Mouse (Mus musculus) layer of hippocampus, postnatal 10 days (tissue): Measurements from ENCODE around the gene Mrpl12. TPM values are rescaled to one million over a fixed set of nuclear protein-coding genes. Genes with fewer than 3 reads are reported as not detected.

ENCODE experiments used
- DNase-seq, 2 experiments: peaks; one replicate each; pipeline ENCODE4 v3.0.0; 2021; ENCODE audit warnings: low spot score in 2 of 2
- total RNA-seq, 2 experiments: library from RNA; stranded (reverse); gene quantifications; 2 replicates each; pipeline ENCODE4 v1.2.3; 2021

The Mrpl12 gene
- total RNA-seq, 2 experiments from 2014 or later, result 76.4 to 82.3 TPM

- no peak for DNase-seq
Observed at GRCm38 (mm10) chr11:120535145-120535544, 50.7 kb downstream of the Mrpl12 start.

- DNase-seq, result no peak
Observed at GRCm38 (mm10) chr11:120535804-120536203, 51.4 kb downstream of the Mrpl12 start.

- peak; percentile 47 to 50 for DNase-seq
Observed at GRCm38 (mm10) chr11:120538485-120538884, 54.1 kb downstream of the Mrpl12 start.

Other genes starting within 250 kb of the Mrpl12 start
- 1,000 to 10,000 TPM; 2,523 to 2,576 TPM for gene Actg1, start 136.1 kb upstream of the Mrpl12 start, total RNA-seq
- not detected for gene Fscn2, start 123.1 kb upstream of the Mrpl12 start, total RNA-seq
- gene Faap100, start 105.8 kb upstream of the Mrpl12 start, total RNA-seq, result 10 to 100 TPM; 58.8 to 62.0 TPM
- 10 to 100 TPM; 71.2 to 71.4 TPM for gene Nploc4, start 46.9 kb upstream of the Mrpl12 start, total RNA-seq
- gene Tspan10, start 42.0 kb upstream of the Mrpl12 start, total RNA-seq, result 10 to 100 TPM in 1 of 2 experiments, not detected in 1; 12.5 TPM
- gene Pde6g, start 31.1 kb upstream of the Mrpl12 start, total RNA-seq, result under 1 TPM; 0.20 to 0.41 TPM
- 10 to 100 TPM; 10.4 to 10.5 TPM for gene Oxld1, start 26.5 kb upstream of the Mrpl12 start, total RNA-seq
- 10 to 100 TPM; 26.5 to 27.8 TPM for gene Ccdc137, start 26.5 kb upstream of the Mrpl12 start, total RNA-seq
- gene Arl16, start 17.0 kb upstream of the Mrpl12 start, total RNA-seq, result 10 to 100 TPM; 57.9 to 61.5 TPM
- gene Slc25a10, start 7.2 kb downstream of the Mrpl12 start, total RNA-seq, result 10 to 100 TPM; 24.5 to 25.8 TPM
- under 1 TPM in 1 of 2 experiments, not detected in 1; 0.18 TPM for gene Gcgr, start 46.1 kb downstream of the Mrpl12 start, total RNA-seq
- gene Mcrip1, start 65.1 kb downstream of the Mrpl12 start, total RNA-seq, result 100 to 1,000 TPM in 1 of 2 experiments, 10 to 100 TPM in 1; 95.4 to 107 TPM
- gene Ppp1r27, start 66.5 kb downstream of the Mrpl12 start, total RNA-seq, result not detected
- gene P4hb, start 88.6 kb downstream of the Mrpl12 start, total RNA-seq, result 100 to 1,000 TPM; 153 to 161 TPM
- gene Arhgdia, start 97.0 kb downstream of the Mrpl12 start, total RNA-seq, result 100 to 1,000 TPM; 344 to 379 TPM
- gene Alyref, start 113.8 kb downstream of the Mrpl12 start, total RNA-seq, result 10 to 100 TPM; 79.8 to 91.3 TPM
- 100 to 1,000 TPM in 1 of 2 experiments, 10 to 100 TPM in 1; 93.5 to 107 TPM for gene Anapc11, start 113.8 kb downstream of the Mrpl12 start, total RNA-seq
- 1 to 10 TPM; 2.2 to 2.4 TPM for gene Npb, start 123.9 kb downstream of the Mrpl12 start, total RNA-seq
- 100 to 1,000 TPM; 132 to 145 TPM for gene Pcyt2, start 133.3 kb downstream of the Mrpl12 start, total RNA-seq
- gene Sirt7, start 140.6 kb downstream of the Mrpl12 start, total RNA-seq, result 10 to 100 TPM; 33.5 to 39.7 TPM
- 10 to 100 TPM; 79.3 to 86.7 TPM for gene Mafg, start 149.0 kb downstream of the Mrpl12 start, total RNA-seq
- gene Pycr1, start 159.2 kb downstream of the Mrpl12 start, total RNA-seq, result 1 to 10 TPM; 3.5 to 5.3 TPM
- gene Myadml2, start 163.5 kb downstream of the Mrpl12 start, total RNA-seq, result 1 to 10 TPM; 1.1 to 2.1 TPM
- gene Notum, start 176.6 kb downstream of the Mrpl12 start, total RNA-seq, result 1 to 10 TPM; 5.8 to 7.4 TPM
- gene Aspscr1, start 188.4 kb downstream of the Mrpl12 start, total RNA-seq, result 10 to 100 TPM; 55.5 to 62.5 TPM
- 10 to 100 TPM; 30.1 to 32.0 TPM for gene Cenpx, start 229.1 kb downstream of the Mrpl12 start, total RNA-seq
- 10 to 100 TPM; 61.1 to 71.1 TPM for gene Lrrc45, start 229.3 kb downstream of the Mrpl12 start, total RNA-seq
- gene Rac3, start 236.9 kb downstream of the Mrpl12 start, total RNA-seq, result 100 to 1,000 TPM; 247 to 249 TPM
- gene Dcxr, start 242.7 kb downstream of the Mrpl12 start, total RNA-seq, result 10 to 100 TPM in 1 of 2 experiments, 1 to 10 TPM in 1; 7.8 to 10.2 TPM
- gene Cbr2, start 247.5 kb downstream of the Mrpl12 start, total RNA-seq, result 1 to 10 TPM; 2.6 to 2.8 TPM